Mouse (Mus musculus) kidney, adult 8-10 months (tissue): ENCODE results near the gene 9530068E07Rik.

Source experiments
- DNase-seq, 2 experiments: peaks; one replicate each; pipeline ENCODE4 v3.0.0; 2022

9530068E07Rik gene

GRCm38 (mm10) chr11:52429440-52429839 lies 33.2 kb downstream of the 9530068E07Rik start:
- no peak for DNase-seq

GRCm38 (mm10) chr11:52431594-52431993 lies 35.4 kb downstream of the 9530068E07Rik start:
- DNase-seq, result peak; percentile 29 to 48

- DNase-seq, result no peak
These were observed 35.9 kb downstream of the 9530068E07Rik start for GRCm38 (mm10) chr11:52432148-52432547.

GRCm38 (mm10) chr11:52433076-52433796 lies 37.0 kb downstream of the 9530068E07Rik start:
- no peak for DNase-seq

- no peak for DNase-seq
These were observed 37.6 kb downstream of the 9530068E07Rik start for GRCm38 (mm10) chr11:52433797-52434195.

- no peak for DNase-seq
These were observed 39.2 kb downstream of the 9530068E07Rik start for GRCm38 (mm10) chr11:52435466-52435865.

GRCm38 (mm10) chr11:52437123-52437522 lies 40.9 kb downstream of the 9530068E07Rik start:
- DNase-seq, result no peak

GRCm38 (mm10) chr11:52441096-52441495 lies 44.9 kb downstream of the 9530068E07Rik start:
- DNase-seq, result no peak

- peak; percentile 83 to 89 for DNase-seq
These were observed 51.0 kb downstream of the 9530068E07Rik start for GRCm38 (mm10) chr11:52447242-52447641.

GRCm38 (mm10) chr11:52449004-52449403 lies 52.8 kb downstream of the 9530068E07Rik start:
- DNase-seq, result no peak

GRCm38 (mm10) chr11:52458281-52458680 lies 62.1 kb downstream of the 9530068E07Rik start:
- DNase-seq, result no peak
